Mouse (Mus musculus) hindbrain, embryonic 11.5 days (tissue): ENCODE results near the gene Cnot11. TPM values are rescaled to one million over a fixed set of nuclear protein-coding genes. Genes with fewer than 3 reads are reported as not detected.
A peak's percentile ranks its signal among the peaks of the same experiment; 100 is the strongest.

Source experiments
- ATAC-seq: fragments of 200-750 bp; cut with Nextera tagmentation; 2 replicates; pipeline ENCODE4 v1.8.0; 2017; ENCODE audit warnings: mild to moderate bottlenecking, moderate TSS enrichment, moderate library complexity; ENCODE audit not compliant: low FRiP score
- DNase-seq: peaks from one replicate; pipeline ENCODE4 v3.0.0-alpha.2; 2015; ENCODE audit warnings: low spot score
- H3K27ac ChIP-seq: fragments of 300-500 bp; sonication (generic); 2 replicates; pipeline ENCODE4 v1.5.1; 2014; ENCODE audit warnings: mild to moderate bottlenecking, low read depth, low read length
- H3K27me3 ChIP-seq: fragments of 300-500 bp; sonication (generic); 2 replicates; pipeline ENCODE4 v1.6.1; 2014; ENCODE audit warnings: mild to moderate bottlenecking, low read length, moderate library complexity, mixed read lengths; ENCODE audit not compliant: control insufficient read depth, insufficient read depth
- H3K36me3 ChIP-seq: fragments of 300-500 bp; sonication (generic); 2 replicates; pipeline ENCODE4 v1.6.1; 2014; ENCODE audit warnings: mild to moderate bottlenecking, low read length, moderate library complexity, mixed read lengths; ENCODE audit not compliant: control insufficient read depth, insufficient read depth
- H3K4me1 ChIP-seq: fragments of 300-500 bp; sonication (generic); replicated peaks from 2 replicates; pipeline ENCODE4 v1.6.1; 2014; ENCODE audit warnings: low read length, mixed read lengths; ENCODE audit not compliant: control insufficient read depth, insufficient read depth
- H3K4me2 ChIP-seq: fragments of 300-500 bp; sonication (generic); replicated peaks from 2 replicates; pipeline ENCODE4 v1.6.1; 2014; ENCODE audit warnings: mild to moderate bottlenecking, low read depth, low read length
- H3K4me3 ChIP-seq: fragments of 300-500 bp; sonication (generic); 2 replicates; pipeline ENCODE4 v1.5.1; 2014; ENCODE audit warnings: low read depth, low read length
- H3K9ac ChIP-seq: fragments of 300-500 bp; sonication (generic); 2 replicates; pipeline ENCODE4 v1.6.1; 2014; ENCODE audit warnings: low read depth, low read length
- H3K9me3 ChIP-seq: fragments of 300-500 bp; sonication (generic); 2 replicates; pipeline ENCODE4 v1.6.1; 2016; ENCODE audit warnings: low read length; ENCODE audit not compliant: control insufficient read depth
- WGBS: fragments of 180-500 bp; shearing (Covaris S2); extraction: QIAGEN DNeasy Blood & Tissue Kit; methylation state at CpG from one replicate; pipeline ENCODE4 v1.1.7; 2014; 5-methylcytosine and 5-hydroxymethylcytosine counted together
- polyA plus RNA-seq: library from polyadenylated mRNA; unstranded; fragments of >200 nt; fragmentation: Nextera tagmentation; extraction: Ambion mirVana; gene quantifications from 2 replicates; pipeline ENCODE4 v1.2.1, GENCODE M21; 2014

Cnot11 gene
- polyA plus RNA-seq, result 29.1 and 29.6 TPM in 2 replicates

GRCm38 (mm10) chr1:39534831-39535230, at the start of gene Cnot11:
Gene Cnot11 (plus strand): TSS chr1:39534992.
- Histone ChIP-seq H3K4me1 (0 out of 2 replicates have a peak, but pooled peaks cover 5% of the 10 kb centered on the region), H3K4me2 (peak within 1 kb of the TSS; percentile 91), H3K36me3 (peaks cover 6% of the 10 kb centered on the region), H3K27ac (peak within 1 kb of the TSS; percentile 91), H3K9ac (peak within 1 kb of the TSS; percentile 94), H3K9me3 (no peaks in the 10 kb centered on the region), H3K27me3 (no peaks in the 10 kb centered on the region), H3K4me3 (peak within 1 kb of the TSS; percentile 95)
- WGBS, result 36% methylated on average over 13 of the region's 13 CpGs
- no peak for DNase-seq
- no peak for ATAC-seq

- H3K36me3 ChIP-seq, result no peaks in the 10 kb centered on the region
- no peak overlapping the region for H3K4me3 ChIP-seq
- H3K4me2 ChIP-seq, result no peak overlapping the region
- H3K4me1 ChIP-seq, result no peaks in the 10 kb centered on the region
- ATAC-seq (no peak), DNase-seq (no peak)
- WGBS, result 77% methylated on average over 3 of the region's 3 CpGs
- no peaks in the 10 kb centered on the region for H3K9me3 ChIP-seq
- no peaks in the 10 kb centered on the region for H3K27me3 ChIP-seq
- no peak overlapping the region for H3K27ac ChIP-seq
- no peak overlapping the region for H3K9ac ChIP-seq
Measured at GRCm38 (mm10) chr1:39487370-39487769, 47.4 kb upstream of the Cnot11 start.

GRCm38 (mm10) chr1:39493165-39493564, 41.6 kb upstream of the Cnot11 start:
- H3K9me3 ChIP-seq, result no peaks in the 10 kb centered on the region
- no peaks in the 10 kb centered on the region for H3K27me3 ChIP-seq
- H3K27ac ChIP-seq, result no peak overlapping the region
- ATAC-seq, result no peak
- H3K36me3 ChIP-seq, result no peaks in the 10 kb centered on the region
- H3K4me1 ChIP-seq, result no peaks in the 10 kb centered on the region
- WGBS, result 92% methylated on average over 5 of the region's 5 CpGs
- H3K4me2 ChIP-seq, result no peak overlapping the region
- no peak for DNase-seq
- H3K4me3 ChIP-seq, result no peak overlapping the region
- H3K9ac ChIP-seq, result no peak overlapping the region

GRCm38 (mm10) chr1:39493664-39494063, 41.1 kb upstream of the Cnot11 start:
- 84% methylated on average over 3 of the region's 3 CpGs for WGBS

GRCm38 (mm10) chr1:39496995-39497394, 37.8 kb upstream of the Cnot11 start:
- H3K9ac ChIP-seq, result no peak overlapping the region
- H3K4me1 ChIP-seq, result no peaks in the 10 kb centered on the region
- no peak for DNase-seq
- no peak overlapping the region for H3K4me2 ChIP-seq
- H3K4me3 ChIP-seq, result no peak overlapping the region
- WGBS, result 94% methylated on average over 4 of the region's 4 CpGs
- H3K9me3 ChIP-seq, result no peaks in the 10 kb centered on the region
- H3K36me3 ChIP-seq, result no peaks in the 10 kb centered on the region
- H3K27ac ChIP-seq, result no peak overlapping the region
- H3K27me3 ChIP-seq, result no peaks in the 10 kb centered on the region
- ATAC-seq, result no peak

More at GRCm38 (mm10) chr1:39493664-39494063, 41.1 kb upstream of the Cnot11 start:
- Histone ChIP-seq H3K9me3 (no peaks in the 10 kb centered on the region), H3K27me3 (no peaks in the 10 kb centered on the region), H3K4me3 (no peak overlapping the region), H3K4me1 (no peaks in the 10 kb centered on the region), H3K4me2 (no peak overlapping the region), H3K36me3 (no peaks in the 10 kb centered on the region), H3K9ac (no peak overlapping the region), H3K27ac (no peak overlapping the region)
- DNase-seq, result no peak
- ATAC-seq, result no peak

- Histone ChIP-seq H3K4me3 (no peak overlapping the region), H3K36me3 (no peaks in the 10 kb centered on the region), H3K27ac (no peak overlapping the region), H3K9ac (no peak overlapping the region), H3K27me3 (no peaks in the 10 kb centered on the region), H3K4me2 (no peak overlapping the region), H3K4me1 (no peaks in the 10 kb centered on the region), H3K9me3 (no peaks in the 10 kb centered on the region)
- WGBS, result 86% methylated on average over 11 of the region's 11 CpGs
- ATAC-seq (no peak), DNase-seq (no peak)
Measured at GRCm38 (mm10) chr1:39497748-39498147, 37.0 kb upstream of the Cnot11 start.

GRCm38 (mm10) chr1:39499485-39499941, 35.3 kb upstream of the Cnot11 start:
- WGBS, result 88% methylated on average over 2 of the region's 2 CpGs
- Histone ChIP-seq H3K9me3 (no peaks in the 10 kb centered on the region), H3K4me2 (no peak overlapping the region), H3K27ac (no peak overlapping the region), H3K4me3 (no peak overlapping the region), H3K9ac (no peak overlapping the region), H3K27me3 (no peaks in the 10 kb centered on the region), H3K36me3 (no peaks in the 10 kb centered on the region), H3K4me1 (no peaks in the 10 kb centered on the region)
- no peak for ATAC-seq
- no peak for DNase-seq

GRCm38 (mm10) chr1:39502817-39503633, 31.8 kb upstream of the Cnot11 start:
- 87% methylated on average over 17 of the region's 17 CpGs for WGBS
- Histone ChIP-seq H3K9me3 (no peaks in the 10 kb centered on the region), H3K4me3 (no peak overlapping the region), H3K9ac (no peak overlapping the region), H3K36me3 (no peaks in the 10 kb centered on the region), H3K4me1 (no peaks in the 10 kb centered on the region), H3K4me2 (no peak overlapping the region), H3K27ac (no peak overlapping the region), H3K27me3 (no peaks in the 10 kb centered on the region)
- DNase-seq (no peak), ATAC-seq (no peak)

GRCm38 (mm10) chr1:39504261-39504660, 30.5 kb upstream of the Cnot11 start:
- ATAC-seq, result no peak
- Histone ChIP-seq H3K27me3 (no peaks in the 10 kb centered on the region), H3K9ac (no peak overlapping the region), H3K4me3 (no peak overlapping the region), H3K9me3 (no peaks in the 10 kb centered on the region), H3K4me2 (no peak overlapping the region), H3K27ac (no peak overlapping the region), H3K4me1 (no peaks in the 10 kb centered on the region), H3K36me3 (no peaks in the 10 kb centered on the region)
- WGBS, result 7% methylated on average over 1 of the region's 1 CpGs
- DNase-seq, result peak; percentile 30
